Mouse (Mus musculus) CH12.LX (cell line): ENCODE data around the gene Arg1. TPM values are rescaled to one million over a fixed set of nuclear protein-coding genes. Genes with fewer than 3 reads are reported as not detected.

Experiments used
- DNase-seq: peaks from one replicate; pipeline ENCODE4 v3.0.0-alpha.2; 2013; ENCODE audit errors: extremely low read depth
- H3K27ac ChIP-seq: 2 replicates; pipeline ENCODE4 v1.5.1; 2012; ENCODE audit warnings: low read depth, mild to moderate bottlenecking, control low read depth, moderate library complexity; ENCODE audit not compliant: insufficient read depth
- H3K27me3 ChIP-seq: replicated peaks from 2 replicates; pipeline ENCODE3; 2012; ENCODE audit warnings: inconsistent platforms
- H3K36me3 ChIP-seq, 2 experiments: replicated peaks in 1 of 2; 2 replicates each; pipeline versions ENCODE3 to v1.6.1; 2012; ENCODE audit warnings: inconsistent platforms in 1 of 2, low read length in 1 of 2, mild to moderate bottlenecking in 1 of 2, mixed read lengths in 1 of 2, moderate library complexity in 1 of 2; ENCODE audit not compliant: control insufficient read depth in 1 of 2, insufficient read depth in 1 of 2
- H3K4me1 ChIP-seq, 2 experiments: 2 replicates each; pipeline ENCODE4 v1.6.1; 2012; ENCODE audit warnings: inconsistent platforms in 1 of 2, moderate library complexity in 1 of 2; ENCODE audit not compliant: insufficient read depth in 2 of 2, control insufficient read depth in 1 of 2
- H3K4me2 ChIP-seq: 2 replicates; pipeline ENCODE4 v1.6.1; 2012; ENCODE audit warnings: low read depth, mild to moderate bottlenecking, control low read depth; ENCODE audit not compliant: poor library complexity, insufficient read depth, severe bottlenecking
- H3K4me3 ChIP-seq, 3 experiments: fragments of 150-350 bp in 1 of 3; sonication (generic) in 1 of 3; replicated peaks in 1 of 3; 2 replicates each; pipeline versions ENCODE3 to v1.5.1; 2011 to 2012; ENCODE audit warnings: low read depth in 2 of 3, low read length in 2 of 3, mild to moderate bottlenecking in 2 of 3, moderate library complexity in 2 of 3, control low read depth in 1 of 3, improper control_type of control experiment in 1 of 3, inconsistent platforms in 1 of 3, mixed read lengths in 1 of 3; ENCODE audit not compliant: poor library complexity in 1 of 3
- H3K79me2 ChIP-seq: replicated peaks from 2 replicates; pipeline ENCODE4 v1.6.1; 2012; ENCODE audit warnings: mild to moderate bottlenecking, moderate library complexity; ENCODE audit not compliant: control insufficient read depth, poor library complexity, insufficient read depth, severe bottlenecking; ENCODE audit errors: extremely low read depth
- H3K9ac ChIP-seq: 2 replicates; pipeline ENCODE4 v1.6.1; 2012; ENCODE audit warnings: low read depth, mild to moderate bottlenecking, control low read depth, moderate library complexity; ENCODE audit not compliant: insufficient read depth
- H3K9me3 ChIP-seq: replicated peaks from 2 replicates; pipeline ENCODE3; 2012; ENCODE audit warnings: low read length, inconsistent platforms, mixed read lengths
- BHLHE40 ChIP-seq: IDR thresholded peaks from 2 replicates; pipeline ENCODE4 v1.6.1; 2011; ENCODE audit warnings: mild to moderate bottlenecking, low read depth, low read length, improper control_type of control experiment
- E2F4 ChIP-seq: IDR thresholded peaks from 2 replicates; pipeline ENCODE4 v1.6.1; 2011; ENCODE audit warnings: low read depth, low read length, improper control_type of control experiment; ENCODE audit not compliant: insufficient replicate concordance
- ELF1 ChIP-seq: IDR thresholded peaks from 2 replicates; pipeline ENCODE4 v1.6.1; 2014; ENCODE audit warnings: low read depth, mild to moderate bottlenecking, inconsistent platforms, low read length, improper control_type of control experiment
- EP300 ChIP-seq: IDR thresholded peaks from 2 replicates; pipeline ENCODE4 v1.6.1; 2011; ENCODE audit warnings: low read length, improper control_type of control experiment
- JUND ChIP-seq: conservative IDR thresholded peaks from 2 replicates; pipeline ENCODE4 v1.6.1; 2011; ENCODE audit warnings: low read depth, low read length, improper control_type of control experiment
- MAX ChIP-seq: IDR thresholded peaks from 2 replicates; pipeline ENCODE4 v1.6.1; 2011; ENCODE audit warnings: low read length, improper control_type of control experiment
- MXI1 ChIP-seq: IDR thresholded peaks from 2 replicates; pipeline ENCODE4 v1.6.1; 2011; ENCODE audit warnings: mild to moderate bottlenecking, low read depth, low read length, improper control_type of control experiment
- MYC ChIP-seq: IDR thresholded peaks from 2 replicates; pipeline ENCODE4 v1.6.1; 2011; ENCODE audit warnings: low read depth, mild to moderate bottlenecking, improper control_type of control experiment, low read length
- NELFE ChIP-seq: IDR thresholded peaks from 2 replicates; pipeline ENCODE4 v1.6.1; 2011; ENCODE audit warnings: low read depth, low read length, improper control_type of control experiment
- NRF1 ChIP-seq: IDR thresholded peaks from 2 replicates; pipeline ENCODE4 v1.6.1; 2014; ENCODE audit warnings: low read depth, mild to moderate bottlenecking, inconsistent platforms, low read length, improper control_type of control experiment, moderate library complexity
- PAX5 ChIP-seq: IDR thresholded peaks from 2 replicates; pipeline ENCODE4 v1.6.1; 2012; ENCODE audit warnings: low read length, inconsistent platforms, mixed read lengths
- POLR2AphosphoS2 ChIP-seq: IDR thresholded peaks from 2 replicates; pipeline ENCODE4 v1.6.1; 2011; ENCODE audit warnings: low read depth, low read length, improper control_type of control experiment
- SMC3 ChIP-seq: IDR thresholded peaks from 2 replicates; pipeline ENCODE4 v1.6.1; 2011; ENCODE audit warnings: low read depth, low read length, improper control_type of control experiment
- TBP ChIP-seq: conservative IDR thresholded peaks from 2 replicates; pipeline ENCODE4 v1.6.1; 2011; ENCODE audit warnings: low read depth, low read length, improper control_type of control experiment
- TCF12 ChIP-seq: IDR thresholded peaks from 2 replicates; pipeline ENCODE4 v1.6.1; 2014; ENCODE audit warnings: low read depth, mild to moderate bottlenecking, inconsistent platforms, low read length, improper control_type of control experiment
- UBTF ChIP-seq: IDR thresholded peaks from 2 replicates; pipeline ENCODE4 v1.6.1; 2012; ENCODE audit warnings: low read depth, mild to moderate bottlenecking, inconsistent platforms, low read length, improper control_type of control experiment, moderate library complexity
- USF2 ChIP-seq: conservative IDR thresholded peaks from 2 replicates; pipeline ENCODE4 v1.6.1; 2011; ENCODE audit warnings: low read depth, low read length, improper control_type of control experiment
- ZC3H11A ChIP-seq: IDR thresholded peaks from 2 replicates; pipeline ENCODE4 v1.6.1; 2012; ENCODE audit warnings: low read depth, mild to moderate bottlenecking, inconsistent platforms, low read length, improper control_type of control experiment
- ZKSCAN1 ChIP-seq: IDR thresholded peaks from 2 replicates; pipeline ENCODE4 v1.6.1; 2012; ENCODE audit warnings: low read depth, inconsistent platforms, low read length, improper control_type of control experiment, borderline replicate concordance
- dilution Hi-C: fragments of 300-500 bp; cut with MboI; formaldehyde crosslinking; loops from 2 replicates; pipeline ENCODE4 v1.14.3; 2020; ENCODE audit warnings: low sequenced_read_pairs; ENCODE audit not compliant: extremely low pct_unique_long_range_greater_than_20kb, extremely low pct_ligation_motif_present
- in situ Hi-C: fragments of 300-500 bp; cut with MboI; formaldehyde crosslinking; loops from 3 replicates; pipeline ENCODE4 v1.14.3; 2019; ENCODE audit warnings: low sequenced_read_pairs, low pct_ligation_motif_present, low pct_unique_long_range_greater_than_20kb, mixed read lengths
- polyA plus RNA-seq: library from polyadenylated mRNA; unstranded; fragments of >175 nt; gene quantifications from 2 replicates; pipeline ENCODE4 v1.2.1, GENCODE M21; 2012; ENCODE audit warnings: low read depth; ENCODE audit not compliant: insufficient read length
- total RNA-seq, 2 experiments: library from RNA; depleted of rRNA; stranded (reverse); fragments of 300-350 nt in 1 of 2; fragments of >200 nt in 1 of 2; gene quantifications; 2 replicates each; pipeline ENCODE4 v1.2.3; 2012 to 2014

The Arg1 gene
- total and polyA plus RNA-seq, 3 experiments, result 0.20 to 0.55 (median 0.20) TPM

DNA sequence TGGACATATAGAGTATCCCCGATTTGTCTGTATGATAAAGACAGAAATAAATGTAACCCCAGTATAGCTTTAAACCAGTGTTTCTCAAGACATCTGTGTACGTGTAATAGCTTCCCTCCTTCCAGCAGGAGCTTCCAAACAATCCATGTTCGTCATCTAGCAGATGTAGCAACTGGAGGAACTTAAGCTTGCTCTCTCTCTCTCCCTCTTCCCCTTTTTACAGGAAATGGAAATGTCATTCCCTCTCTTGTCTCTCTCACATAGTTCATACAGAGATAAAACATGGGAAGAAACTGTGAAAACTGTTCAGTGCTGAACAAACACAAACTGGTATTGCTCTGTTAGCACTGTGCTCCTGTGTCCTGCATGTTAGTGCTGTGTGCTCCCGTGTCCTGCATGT lies 22.9 kb upstream of the Arg1 start:
- in situ Hi-C loops (no loop called here), dilution Hi-C loops (no loop called here)
- Histone ChIP-seq H3K4me3 (no peak overlapping the region), H3K36me3 (no peaks in the 10 kb centered on the region), H3K9ac (no peak overlapping the region), H3K27ac (no peak overlapping the region), H3K9me3 (no peaks in the 10 kb centered on the region), H3K4me2 (no peak overlapping the region), H3K4me1 (no peaks in the 10 kb centered on the region), H3K79me2 (no peaks in the 10 kb centered on the region), H3K27me3 (no peaks in the 10 kb centered on the region)
- no peak for TF ChIP-seq POLR2AphosphoS2
- TF ChIP-seq BHLHE40, result no peak
- TF ChIP-seq NRF1, result no peak
- no peak for TF ChIP-seq UBTF
- TF ChIP-seq TBP, result no peak
- TF ChIP-seq USF2, result no peak
- no peak for TF ChIP-seq ELF1
- no peak for TF ChIP-seq ZKSCAN1
- TF ChIP-seq TCF12, result no peak
- TF ChIP-seq ZC3H11A, result no peak
- TF ChIP-seq MAX, result no peak
- TF ChIP-seq EP300, result no peak
- TF ChIP-seq JUND, result no peak
- no peak for TF ChIP-seq SMC3
- no peak for TF ChIP-seq NELFE
- no peak for DNase-seq

DNA sequence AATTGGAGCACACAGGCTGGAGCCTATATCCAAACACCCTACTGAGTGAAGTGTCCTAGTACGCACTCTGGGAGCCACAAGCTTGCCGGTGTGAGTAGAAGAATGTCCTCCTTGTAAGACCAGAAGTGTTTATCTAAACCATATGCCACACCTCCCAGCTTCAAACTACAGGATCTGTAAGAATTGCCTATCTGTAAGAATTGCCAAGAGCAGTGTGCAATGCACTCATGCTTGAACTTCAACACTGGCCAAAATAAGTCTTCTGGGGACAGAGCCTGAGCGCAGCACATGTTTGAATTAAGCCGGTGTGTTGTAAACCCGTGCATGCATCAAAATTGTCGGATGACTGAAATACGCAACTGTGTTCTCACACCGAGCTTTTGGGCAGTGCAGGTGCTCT lies 21.0 kb upstream of the Arg1 start:
- in situ Hi-C loops, result no loop called here
- Histone ChIP-seq H3K27ac (no peak overlapping the region), H3K9me3 (no peaks in the 10 kb centered on the region), H3K79me2 (no peaks in the 10 kb centered on the region), H3K36me3 (no peaks in the 10 kb centered on the region), H3K4me1 (no peaks in the 10 kb centered on the region), H3K27me3 (no peaks in the 10 kb centered on the region), H3K4me2 (no peak overlapping the region), H3K4me3 (no peak overlapping the region), H3K9ac (no peak overlapping the region)
- TF ChIP-seq MXI1, result no peak
- no peak for TF ChIP-seq E2F4
- TF ChIP-seq TBP, result no peak
- no peak for TF ChIP-seq PAX5
- TF ChIP-seq MYC, result no peak
- no peak for TF ChIP-seq BHLHE40
- TF ChIP-seq NELFE, result no peak
- dilution Hi-C loops, result no loop called here
- DNase-seq, result no peak
